Mouse (Mus musculus) mouse embryonic stem cell (cell line): ENCODE data around the gene Supt3.

Source experiments
- in situ Hi-C, 2 experiments: fragments of 300-500 bp; cut with MboI; formaldehyde crosslinking; loops; 1 replicate in 1 of 2; 3 replicates in 1 of 2; pipeline ENCODE4 v1.14.3; 2019 to 2020; ENCODE audit warnings: low sequenced_read_pairs in 2 of 2, low pct_unique_long_range_greater_than_20kb in 1 of 2, mixed read lengths in 1 of 2; ENCODE audit not compliant: unreplicated experiment in 1 of 2

Gene Supt3

DNA sequence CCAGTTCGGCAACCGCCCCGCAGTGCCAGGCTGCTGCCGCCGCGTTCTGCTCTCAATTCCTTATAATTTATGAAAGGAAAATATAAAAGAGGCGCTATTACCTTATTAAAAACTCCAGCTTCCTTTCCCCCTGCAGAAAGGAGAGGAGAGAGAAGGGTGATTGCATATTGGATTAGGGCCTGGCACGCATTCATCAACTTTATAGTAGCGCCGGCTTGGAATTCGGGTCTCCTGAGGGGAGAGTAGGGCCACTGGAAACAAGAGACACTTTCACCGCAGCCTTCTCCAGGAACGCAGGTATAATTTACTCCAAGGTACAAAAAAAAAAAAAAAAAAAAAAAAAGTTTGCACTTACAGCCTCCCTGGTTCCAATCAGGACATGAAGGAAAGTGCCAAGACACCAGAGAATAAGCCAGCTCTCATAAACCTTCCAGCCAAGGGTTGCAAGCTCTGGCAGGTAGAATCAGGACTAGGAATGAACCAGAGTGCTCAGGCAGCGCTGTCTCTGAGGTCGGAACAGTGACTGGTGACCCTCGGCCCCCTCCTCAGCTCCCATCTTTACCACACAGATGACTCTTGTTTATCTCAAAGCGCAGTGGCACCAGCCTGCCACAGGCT is 374.5 kb downstream of the Supt3 start:
- in situ Hi-C loops = no loop called here

DNA sequence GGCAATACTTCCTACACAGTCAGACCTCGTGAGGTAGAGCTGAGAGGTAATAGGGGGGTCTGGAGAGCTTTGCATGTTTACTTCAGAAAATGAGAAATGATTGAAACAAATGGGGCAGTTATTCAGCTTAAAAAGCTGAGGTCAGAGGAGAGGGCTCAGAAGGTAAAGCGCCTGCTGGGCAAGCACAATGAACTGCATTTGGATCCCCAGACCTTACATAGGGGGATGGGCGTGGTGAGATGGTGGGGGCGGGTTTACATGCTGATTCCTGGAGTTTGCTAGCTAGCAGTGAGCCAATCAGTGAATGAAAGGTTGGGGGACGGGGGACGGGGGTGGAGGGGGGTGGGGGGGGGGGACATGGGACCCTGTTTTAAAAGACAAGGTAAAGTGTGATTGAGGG is 376.8 kb downstream of the Supt3 start:
- in situ Hi-C loops = no loop called here

DNA sequence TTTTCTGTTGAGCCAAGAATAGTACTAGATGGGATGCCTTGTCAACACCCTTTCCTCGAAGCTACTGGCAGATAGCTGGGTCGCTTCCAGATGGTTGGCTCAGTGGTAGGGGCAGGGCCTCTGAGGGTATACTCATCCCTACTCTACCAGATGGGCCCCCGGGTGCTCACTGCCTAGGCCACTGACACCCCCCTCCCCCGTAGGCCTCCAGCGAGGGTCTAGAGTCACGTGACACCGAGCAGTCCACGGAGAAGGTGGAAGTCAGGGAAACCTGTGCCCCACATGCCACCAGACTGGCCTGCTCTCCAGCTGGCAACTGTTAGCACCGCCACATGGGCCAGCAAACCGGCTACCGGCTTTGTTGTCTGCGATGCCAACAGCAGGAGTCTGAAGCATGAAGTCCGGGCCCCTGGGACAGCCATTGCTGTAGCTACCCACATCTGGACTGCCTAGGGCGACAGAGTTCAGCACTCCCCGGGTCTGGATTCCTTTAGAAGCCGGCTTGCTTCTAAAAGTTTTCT is 381.3 kb downstream of the Supt3 start:
- in situ Hi-C loops = no loop called here

GRCm38 (mm10) chr17:45160651-45161050 is 383.7 kb downstream of the Supt3 start:
- in situ Hi-C loops = no loop called here

GRCm38 (mm10) chr17:45165741-45166140 is 388.8 kb downstream of the Supt3 start:
- in situ Hi-C loops = no loop called here
